Mouse (Mus musculus) kidney, adult 18-20 months (tissue): ENCODE measurements around the gene Prtn3.
"Not testable (repeated sequence)": the region's sequence is repeated elsewhere in the genome, so short reads cannot be mapped to it uniquely, and the experiment has no call there.

Experiments
- DNase-seq: peaks from one replicate; pipeline ENCODE4 v3.0.0; 2021

Prtn3 gene

DNA sequence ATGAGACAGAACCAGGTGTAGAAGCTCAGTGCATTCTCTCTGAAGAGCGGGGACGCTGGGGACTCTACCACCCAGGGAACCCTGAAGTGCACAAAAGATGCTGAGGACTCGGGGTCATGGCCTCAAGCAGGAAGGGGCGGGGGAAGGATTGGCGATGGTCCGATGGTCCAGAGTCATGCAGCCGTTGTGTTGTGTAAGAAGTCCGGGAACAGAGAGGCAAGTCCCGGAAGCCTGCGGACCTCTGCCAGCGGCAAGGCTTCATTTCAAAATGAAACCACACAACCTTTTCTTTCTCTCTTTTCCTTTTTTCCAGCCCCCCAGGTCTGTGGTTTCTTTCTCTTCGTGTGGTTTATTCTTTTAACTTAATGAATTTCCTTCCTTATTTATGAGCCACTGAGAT, 3.5 kb downstream of the Prtn3 start:
- DNase-seq: peak; percentile 52

DNA sequence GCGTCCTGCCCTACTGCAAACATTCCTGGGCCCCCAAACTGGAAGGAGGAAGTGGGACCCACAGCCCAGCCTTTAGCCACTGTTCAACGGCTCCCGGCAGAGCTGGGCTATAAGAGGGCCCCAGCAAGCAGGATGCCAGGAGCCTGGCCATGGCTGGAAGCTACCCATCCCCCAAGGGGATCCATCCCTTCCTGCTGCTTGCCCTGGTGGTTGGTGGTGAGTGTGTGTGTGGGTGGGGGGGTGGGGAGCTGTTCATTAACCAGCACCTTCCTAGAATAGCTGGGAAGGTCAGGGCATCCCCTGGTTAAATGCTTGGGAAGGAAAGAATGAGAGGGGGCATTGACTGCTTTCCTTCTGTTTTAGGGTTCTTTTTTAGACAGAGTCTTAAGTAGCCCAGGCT, 5.3 kb downstream of the Prtn3 start:
- DNase-seq: no peak

DNA sequence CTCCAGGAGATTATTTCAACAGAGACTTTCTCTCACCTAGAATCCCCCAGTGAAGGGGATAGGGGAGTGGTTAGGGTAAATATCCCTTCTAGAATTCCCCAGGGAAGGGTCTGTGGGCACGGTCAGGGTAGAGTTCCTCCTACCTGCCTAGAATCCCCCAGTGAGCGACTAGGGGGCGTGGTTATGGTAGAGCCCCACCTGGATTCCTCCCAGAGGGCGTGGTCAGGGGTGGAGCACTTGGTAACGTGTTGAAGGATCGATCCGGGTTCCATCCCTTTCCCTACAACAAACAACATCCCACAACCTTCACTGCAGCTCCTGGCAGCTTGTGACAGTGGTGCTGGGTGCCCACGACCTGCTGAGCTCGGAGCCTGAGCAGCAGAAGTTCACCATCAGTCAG, 6.4 kb downstream of the Prtn3 start:
- no peak for DNase-seq

DNA sequence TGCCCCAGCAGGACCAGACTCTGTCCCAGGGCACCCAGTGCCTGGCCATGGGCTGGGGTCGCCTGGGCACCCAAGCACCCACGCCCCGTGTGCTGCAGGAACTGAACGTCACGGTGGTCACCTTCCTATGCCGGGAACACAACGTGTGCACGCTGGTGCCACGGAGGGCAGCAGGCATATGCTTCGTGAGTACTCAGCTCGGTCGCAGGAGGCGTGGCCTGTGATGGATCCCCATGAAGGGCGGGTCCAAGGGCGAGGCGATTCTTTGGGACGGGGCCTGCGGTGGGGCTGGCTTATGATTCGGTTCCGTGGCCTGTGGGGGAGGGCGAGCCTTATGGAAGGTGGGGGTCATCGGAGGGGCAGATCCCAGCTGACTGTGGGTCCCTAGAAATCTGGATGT, 7.7 kb downstream of the Prtn3 start:
- no peak for DNase-seq

DNA sequence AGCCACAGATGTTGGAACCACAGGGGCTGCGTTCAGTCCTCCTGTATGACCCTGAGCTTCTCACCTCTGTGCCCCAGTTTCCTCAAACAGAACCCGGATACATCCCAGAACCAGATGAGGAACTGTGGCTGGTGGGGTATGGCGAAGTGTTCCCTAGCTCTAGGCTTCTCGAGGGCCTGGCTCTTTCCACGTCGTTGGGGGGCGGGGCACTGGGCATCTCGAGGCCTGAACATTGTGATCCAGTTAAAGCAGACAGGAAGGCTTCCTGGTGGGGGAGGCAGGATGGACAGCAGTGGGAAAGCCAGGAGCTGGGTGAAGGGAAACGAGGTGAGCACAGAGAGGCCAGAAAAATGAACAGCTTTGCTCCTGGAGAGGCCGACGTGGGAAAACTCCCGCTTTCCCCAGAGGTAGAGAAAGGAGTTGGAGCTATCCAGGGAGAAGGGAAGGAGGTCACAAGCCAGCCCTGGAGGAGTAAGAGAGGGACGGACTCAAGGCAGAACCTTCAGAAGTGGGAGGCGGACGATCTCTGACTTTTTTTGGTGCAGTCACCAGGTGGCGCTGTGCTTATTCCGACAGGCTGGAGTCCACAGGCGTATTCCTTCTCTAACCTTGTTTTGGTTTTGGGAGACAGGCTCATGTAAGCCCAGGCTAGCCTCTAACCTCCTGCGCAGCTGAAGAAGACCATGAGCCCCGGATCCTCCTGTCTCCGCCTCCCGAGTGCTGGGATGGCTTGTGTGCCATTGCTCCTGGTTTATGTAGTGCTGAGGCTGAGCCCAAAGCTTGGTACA, 9.2 kb downstream of the Prtn3 start:
- DNase-seq: peak; percentile 89

DNA sequence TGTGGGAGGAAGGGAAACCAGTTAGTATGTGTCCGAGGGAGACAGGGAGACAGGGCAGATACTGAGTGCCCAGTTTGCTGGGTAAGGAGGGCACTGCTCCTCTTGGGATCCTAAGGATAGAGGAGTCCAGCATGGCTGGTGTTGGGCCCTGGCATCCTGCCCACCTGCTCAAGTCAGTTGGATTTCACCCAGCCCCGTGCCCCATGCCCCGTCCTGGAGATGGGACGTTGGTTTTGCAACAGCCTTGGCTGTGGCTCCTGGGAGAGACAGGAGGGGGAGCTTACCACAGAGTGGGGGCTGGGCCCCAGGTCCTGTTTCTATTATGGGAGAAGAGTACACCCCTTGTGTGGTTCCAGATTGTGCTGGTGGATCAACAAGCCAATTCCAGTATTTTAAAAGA, 10.2 kb downstream of the Prtn3 start:
- DNase-seq: peak; percentile 85

DNA sequence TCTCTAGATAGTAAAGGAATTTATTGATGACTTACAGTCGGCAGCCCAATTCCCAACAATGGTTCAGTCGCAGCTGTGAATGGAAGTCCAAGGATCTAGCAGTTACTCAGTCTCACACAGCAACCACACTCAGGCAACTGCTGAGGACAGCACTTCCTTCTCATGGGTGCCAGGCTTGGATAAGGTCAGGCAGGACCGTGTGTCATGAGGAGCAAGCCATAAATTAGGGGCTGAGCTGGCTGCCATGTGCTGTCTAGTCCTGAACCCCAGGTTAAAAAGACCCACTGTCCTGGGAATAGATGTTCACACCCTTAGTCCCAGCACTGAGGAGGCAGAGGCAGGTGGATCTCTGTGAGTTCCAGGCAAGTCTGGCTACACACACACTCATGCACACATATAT, 10.7 kb downstream of the Prtn3 start:
- not testable (repeated sequence) for DNase-seq

DNA sequence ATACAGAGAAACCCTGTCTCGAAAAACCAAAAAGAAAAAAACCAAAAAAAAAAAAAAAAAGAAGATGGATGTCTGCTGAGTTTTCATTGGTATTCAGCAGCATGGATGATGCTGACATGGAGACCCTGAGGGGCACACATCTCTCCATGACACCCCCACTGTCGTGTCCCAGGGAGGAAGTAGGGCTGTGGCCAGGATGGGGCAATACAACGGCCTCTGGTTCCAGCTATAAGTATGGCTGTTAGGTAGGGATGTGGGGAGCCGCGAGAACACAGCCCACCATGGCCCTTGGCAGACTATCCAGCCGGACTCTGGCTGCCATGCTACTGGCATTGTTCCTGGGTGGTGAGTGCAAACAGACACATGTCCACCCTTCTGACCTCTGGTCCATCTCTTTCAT, 11.8 kb downstream of the Prtn3 start, which contains the start of gene Elane:
Gene Elane (plus strand): TSS at position 194 of the 400 bp plus-strand sequence.
- DNase-seq: no peak

DNA sequence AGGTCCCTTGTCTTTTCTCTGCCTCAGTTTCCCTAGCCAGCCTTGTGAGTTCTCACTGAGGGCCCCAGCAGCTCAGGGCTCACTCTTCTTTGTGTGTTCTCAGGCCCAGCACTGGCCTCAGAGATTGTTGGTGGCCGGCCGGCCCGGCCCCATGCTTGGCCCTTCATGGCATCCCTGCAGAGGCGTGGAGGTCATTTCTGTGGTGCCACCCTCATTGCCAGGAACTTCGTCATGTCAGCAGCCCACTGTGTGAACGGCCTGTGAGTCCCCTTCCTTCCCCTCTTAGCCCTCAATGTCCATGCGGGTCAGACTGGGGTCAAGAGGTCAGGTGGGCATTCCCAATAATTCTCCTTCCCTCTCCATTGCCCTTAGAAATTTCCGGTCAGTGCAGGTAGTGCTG, 12.3 kb downstream of the Prtn3 start:
- DNase-seq: no peak

DNA sequence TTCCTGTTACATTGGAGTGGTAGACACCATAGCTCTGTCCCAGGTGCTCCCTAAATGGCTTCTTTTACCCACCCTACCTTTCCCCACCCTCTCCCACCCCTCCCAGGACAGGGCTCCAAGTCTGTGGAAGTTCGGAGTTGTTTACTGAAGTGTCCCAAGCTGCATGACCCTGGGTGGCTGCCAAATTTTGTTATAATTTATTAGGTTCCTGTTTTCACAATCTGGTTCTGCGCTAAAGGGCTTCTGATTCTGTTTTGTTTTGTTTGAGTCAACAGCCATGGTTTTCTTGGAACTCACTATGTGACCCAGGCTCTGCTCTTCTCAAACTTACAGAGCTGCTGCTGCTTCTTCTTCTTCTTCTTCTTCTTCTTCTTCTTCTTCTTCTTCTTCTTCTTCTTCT, 15.1 kb downstream of the Prtn3 start:
- no peak for DNase-seq

DNA sequence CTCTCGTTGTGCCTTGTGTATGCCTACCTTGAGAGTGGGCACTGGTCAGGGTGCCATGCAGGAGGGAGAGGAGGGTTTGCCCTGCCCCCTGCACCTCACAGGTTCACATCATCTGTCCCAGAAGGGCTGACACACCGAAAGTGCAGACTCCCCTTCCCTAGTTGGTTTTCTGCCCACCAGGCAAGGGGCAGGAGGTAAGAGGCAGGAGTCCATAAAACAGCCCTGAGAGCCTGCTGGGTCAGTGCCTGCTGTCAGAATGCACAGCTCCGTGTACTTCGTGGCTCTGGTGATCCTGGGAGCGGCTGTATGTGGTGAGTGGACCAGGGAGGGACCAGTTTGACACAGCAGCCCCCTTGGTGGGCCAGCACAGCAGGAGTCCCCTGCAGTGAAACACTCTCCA, 16.4 kb downstream of the Prtn3 start, which contains the start of gene Cfd:
Gene Cfd (plus strand): TSS at position 184 of the 400 bp plus-strand sequence.
- no peak for DNase-seq

DNA sequence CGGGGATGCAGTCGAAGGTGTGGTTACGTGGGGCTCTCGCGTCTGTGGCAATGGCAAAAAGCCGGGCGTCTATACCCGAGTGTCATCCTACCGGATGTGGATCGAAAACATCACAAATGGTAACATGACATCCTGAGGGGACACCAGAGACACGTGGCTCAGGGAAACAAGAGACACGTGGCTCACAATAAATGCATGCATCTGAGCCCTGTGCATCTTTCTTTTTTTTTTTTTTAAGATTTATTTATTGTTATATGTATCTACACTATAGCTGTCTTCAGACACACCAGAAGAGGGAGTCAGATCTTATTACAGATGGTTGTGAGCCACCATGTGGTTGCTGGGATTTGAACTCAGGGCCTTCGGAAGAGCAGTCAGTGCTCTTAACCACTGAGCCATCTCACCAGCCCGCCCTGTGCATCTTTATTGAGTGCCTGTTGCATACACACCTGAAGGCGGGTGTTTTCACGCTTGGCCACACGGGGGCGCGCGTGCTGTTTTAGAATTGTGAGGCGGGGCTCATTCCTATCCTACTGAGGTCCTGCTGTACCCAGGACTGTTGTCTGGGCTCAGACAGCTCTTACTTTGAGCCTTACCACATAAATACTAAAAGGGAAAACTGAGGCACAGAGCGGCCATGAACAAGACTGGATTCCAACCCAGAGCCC, 18.3 kb downstream of the Prtn3 start:
- DNase-seq: peak; percentile 86

DNA sequence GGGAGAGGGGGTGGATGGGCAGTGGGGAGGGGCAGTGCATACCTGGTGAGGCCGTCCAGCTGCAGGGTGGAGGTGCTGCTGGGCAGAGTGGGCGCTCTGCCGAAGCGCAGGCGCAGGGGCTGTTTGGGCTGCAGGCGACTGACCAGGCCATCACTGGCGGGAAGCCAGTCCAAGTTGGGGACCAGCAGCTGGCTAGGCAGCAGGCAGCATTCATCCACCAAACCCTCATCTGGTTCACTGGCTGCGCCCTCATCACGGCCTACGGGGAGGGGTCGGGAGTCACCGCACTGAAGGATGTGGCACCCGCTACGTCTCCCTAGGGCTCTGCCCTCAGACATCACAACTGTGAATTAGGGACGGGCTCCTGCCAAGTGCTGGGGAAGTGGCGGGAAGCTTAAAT, 22.0 kb downstream of the Prtn3 start:
- no peak for DNase-seq

DNA sequence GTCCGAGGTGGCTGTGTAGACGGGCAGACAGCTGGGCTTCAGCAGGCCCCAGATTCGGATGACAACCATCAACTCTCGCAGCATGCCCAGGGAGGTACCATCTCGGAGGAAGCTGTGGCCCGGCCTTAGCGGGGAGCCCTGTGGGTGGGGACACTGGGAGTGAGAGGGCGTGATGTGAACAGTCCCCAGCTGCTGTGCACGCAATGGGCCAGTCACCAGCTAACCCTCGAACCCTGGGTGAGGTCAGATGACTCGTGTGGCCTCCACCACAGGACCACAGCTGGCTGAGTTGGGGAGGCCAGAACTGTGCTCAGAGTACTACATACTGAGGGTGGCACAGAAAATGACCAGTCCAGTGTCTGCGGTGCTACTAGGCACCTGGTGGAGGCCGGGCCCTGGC, 22.5 kb downstream of the Prtn3 start:
- DNase-seq: no peak

DNA sequence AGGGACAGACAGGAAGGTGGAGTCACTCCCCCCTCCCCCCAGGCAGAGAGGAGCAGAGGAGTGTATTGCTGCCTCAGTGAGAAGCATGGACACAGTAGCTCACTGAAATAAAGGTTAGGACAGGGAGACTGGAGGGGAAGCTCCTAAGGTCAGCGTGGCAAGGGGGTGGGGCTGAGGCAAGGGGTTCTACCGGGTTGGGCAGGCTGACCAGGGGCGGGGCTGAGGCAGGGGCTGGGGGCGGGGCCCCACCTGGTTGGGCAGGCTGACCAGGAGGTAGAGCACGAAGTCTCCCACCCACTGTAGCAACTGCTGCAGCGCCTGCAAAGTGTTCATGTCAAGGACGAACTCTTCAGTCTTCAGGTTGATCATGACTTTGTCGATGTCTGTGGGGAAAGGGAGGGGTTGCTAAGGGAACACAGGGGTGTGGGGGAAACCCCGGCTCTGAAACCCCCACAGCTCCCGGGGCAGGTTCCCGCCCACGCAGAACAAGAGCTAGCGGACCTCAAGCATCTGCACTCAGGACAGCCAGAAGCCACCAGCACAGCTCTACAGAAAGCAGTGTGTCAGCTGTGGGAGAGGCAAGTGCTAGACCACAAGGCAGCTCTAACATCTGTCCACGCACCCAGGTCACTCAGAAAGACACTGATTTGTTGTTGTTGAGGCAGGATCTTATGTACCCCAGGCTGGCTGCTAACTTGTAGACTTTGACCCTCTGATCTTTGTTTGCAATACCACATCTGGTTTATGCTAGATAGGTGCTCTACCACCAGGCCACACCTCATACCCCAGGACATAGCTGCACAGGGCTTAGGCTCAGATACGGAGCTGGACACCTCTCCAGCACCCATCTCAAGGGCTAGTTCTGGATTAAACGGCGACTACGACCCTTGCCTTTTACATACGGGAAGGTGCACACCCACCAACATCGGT, 23.3 kb downstream of the Prtn3 start:
- peak; percentile 25 for DNase-seq

DNA sequence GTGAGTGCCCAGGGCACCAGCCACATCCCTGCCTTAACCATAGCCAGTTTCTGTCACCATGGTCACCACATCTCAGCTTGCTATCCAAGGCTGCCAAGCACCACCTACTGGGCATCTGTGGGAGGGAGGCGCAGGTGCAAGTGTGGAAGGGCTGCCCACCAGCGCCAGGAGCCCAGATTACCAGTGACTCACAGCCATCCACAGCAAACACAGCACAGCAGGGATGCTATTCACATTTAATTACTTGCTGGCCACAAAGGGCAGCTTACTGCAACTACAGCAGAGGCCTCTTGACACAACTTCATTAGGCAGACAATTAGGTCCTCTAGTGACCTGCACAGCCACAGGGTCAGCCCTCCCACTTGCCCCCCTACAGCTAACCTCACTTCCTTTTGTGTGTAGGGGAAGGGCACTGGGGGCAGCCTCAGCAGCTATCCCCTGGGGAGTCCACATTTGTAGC, 26.7 kb downstream of the Prtn3 start:
- DNase-seq: no peak

DNA sequence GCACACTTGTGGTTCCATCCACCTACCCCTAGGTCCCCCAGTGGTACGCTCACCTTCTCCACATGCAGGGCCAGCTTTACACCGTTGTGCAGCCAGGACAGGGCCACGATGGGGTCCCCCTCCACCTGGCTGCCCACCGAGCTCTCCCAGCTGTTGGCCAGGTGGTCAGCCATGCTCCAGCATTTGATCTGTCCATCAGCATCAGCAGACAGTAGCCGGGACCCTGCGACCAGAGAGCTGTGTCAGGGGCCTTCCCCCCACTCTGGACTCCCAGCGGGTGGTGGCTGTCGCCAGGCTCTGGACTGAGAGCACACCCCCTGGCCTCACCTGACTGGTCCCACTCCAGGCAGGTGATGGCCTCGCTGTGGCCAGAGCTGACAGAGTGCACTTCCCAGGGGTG, 32.4 kb downstream of the Prtn3 start:
- DNase-seq: no peak

DNA sequence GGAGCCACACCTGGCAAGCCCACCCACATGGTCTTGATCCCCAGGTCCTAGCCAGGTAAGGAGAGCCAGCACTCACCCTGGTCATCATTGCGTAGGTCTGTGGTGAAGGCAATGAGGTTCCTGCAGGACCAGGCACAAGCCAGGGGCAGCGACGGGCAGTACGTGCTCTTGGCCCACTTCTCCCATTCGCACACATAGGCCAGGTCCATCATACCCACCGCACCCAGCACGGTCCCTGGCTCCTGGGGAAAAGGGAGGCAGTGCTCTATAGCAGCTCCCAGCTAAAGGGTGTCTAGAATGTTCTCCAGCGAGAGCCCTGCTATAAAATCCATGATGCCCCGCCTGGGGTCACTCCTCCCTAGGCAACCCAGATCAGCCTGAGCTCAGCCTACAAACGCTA, 33.1 kb downstream of the Prtn3 start:
- no peak for DNase-seq

DNA sequence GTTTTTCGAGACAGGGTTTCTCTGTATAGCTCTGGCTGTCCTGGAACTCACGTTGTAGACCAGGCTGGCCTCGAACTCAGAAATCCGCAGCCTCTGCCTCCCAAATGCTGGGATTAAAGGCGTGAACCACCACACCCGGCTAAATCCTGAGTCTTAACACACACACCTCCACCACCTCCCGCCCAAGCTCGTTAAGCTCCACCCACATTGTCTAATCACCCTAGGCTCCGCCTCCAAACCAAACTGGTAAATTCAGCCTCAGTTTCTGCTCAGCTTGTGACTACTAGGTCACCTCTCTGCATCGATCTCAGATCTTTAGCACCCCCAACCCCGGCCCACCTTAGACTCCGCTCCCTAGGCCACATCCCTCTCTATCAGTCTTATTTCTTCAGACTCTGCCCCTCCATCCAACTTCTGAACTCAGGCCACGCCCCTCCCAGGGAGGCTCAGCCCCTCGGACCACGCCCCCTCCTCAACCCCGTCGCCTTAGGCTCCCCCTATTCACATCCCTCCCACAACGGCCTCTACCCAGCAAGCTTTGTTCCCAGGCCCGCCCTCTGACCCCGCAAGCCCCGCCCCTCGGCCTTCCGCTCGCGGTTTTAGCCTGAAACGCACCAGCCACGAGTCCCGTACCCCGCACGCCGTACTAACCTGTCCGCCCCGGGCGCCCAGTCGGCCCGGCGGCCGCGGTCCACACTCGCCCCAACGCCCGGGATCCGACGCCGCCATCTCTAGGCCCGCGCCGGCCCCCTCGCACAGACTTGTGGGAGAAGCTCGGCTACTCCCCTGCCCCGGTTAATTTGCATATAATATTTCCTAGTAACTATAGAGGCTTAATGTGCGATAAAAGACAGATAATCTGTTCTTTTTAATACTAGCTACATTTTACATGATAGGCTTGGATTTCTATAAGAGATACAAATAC, 34.2 kb downstream of the Prtn3 start, which contains the start of gene Med16:
Gene Med16 (minus strand): TSS at position 757 of the 925 bp plus-strand sequence.
- DNase-seq: peak; percentile 98

DNA sequence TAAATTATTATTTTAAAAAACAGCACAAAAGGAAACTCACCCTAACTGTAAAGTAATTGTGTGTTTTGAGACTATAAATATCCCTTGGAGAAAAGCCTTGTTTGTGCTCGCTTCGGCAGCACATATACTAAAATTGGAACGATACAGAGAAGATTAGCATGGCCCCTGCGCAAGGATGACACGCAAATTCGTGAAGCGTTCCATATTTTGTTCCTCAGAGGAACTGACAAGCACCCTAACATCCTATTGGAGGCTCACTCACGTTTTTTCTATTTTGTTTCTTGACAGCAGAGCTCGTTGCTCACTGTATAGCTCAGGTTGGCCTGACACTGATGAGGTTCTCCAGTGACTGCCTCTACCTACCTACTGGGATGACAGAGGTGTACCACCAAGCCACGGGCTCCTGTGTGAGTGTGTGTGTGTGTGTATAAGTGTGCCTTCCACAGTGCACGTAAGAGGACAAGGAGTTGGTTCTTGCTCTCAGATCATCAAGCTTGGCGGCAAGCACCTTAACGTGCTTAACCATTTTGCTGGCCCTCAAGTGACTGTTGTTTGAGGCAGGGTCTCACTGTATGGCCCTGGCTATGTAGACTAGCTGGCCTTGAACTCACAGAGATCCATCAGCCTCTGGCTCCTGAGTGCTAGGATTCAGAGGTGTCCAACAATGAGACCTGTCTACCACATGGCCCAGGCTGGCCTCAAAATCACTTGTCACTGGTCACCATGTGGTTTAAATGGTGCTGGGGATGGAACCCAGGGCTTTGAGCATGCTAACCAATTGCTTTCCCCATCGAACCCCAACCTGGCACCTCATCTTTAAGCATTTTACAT, 35.0 kb downstream of the Prtn3 start:
- DNase-seq: peak; percentile 64

DNA sequence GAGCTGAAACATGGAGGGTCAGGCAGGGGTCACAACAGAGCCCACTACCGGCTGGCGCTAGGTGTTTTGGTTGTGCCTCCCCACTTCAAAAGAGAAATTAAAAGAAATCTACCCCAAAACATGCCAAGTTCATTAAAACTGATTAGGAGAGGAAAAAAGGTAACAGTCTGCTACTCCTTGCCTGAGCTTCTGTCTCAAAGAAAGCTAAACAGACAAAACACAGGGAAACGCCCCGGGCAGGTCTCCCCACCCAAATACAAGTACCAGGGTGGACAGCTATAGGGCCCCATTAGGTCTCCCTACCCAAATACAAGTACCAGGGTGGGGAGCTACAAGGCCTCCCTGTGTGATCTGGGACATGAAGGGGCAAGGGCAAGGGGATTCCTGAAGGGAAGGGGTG, 36.3 kb downstream of the Prtn3 start, which contains the start of gene Gm26602:
Gene Gm26602 (plus strand): TSS at position 301 of the 400 bp plus-strand sequence.
- DNase-seq: no peak
